Mouse (Mus musculus) intestine, embryonic 14.5 days (tissue): ENCODE data around the gene Ppm1n. TPM values are rescaled to one million over a fixed set of nuclear protein-coding genes. Genes with fewer than 3 reads are reported as not detected.

Source experiments
- ATAC-seq: fragments of 200-750 bp; cut with Nextera tagmentation; replicated peaks from 2 replicates; pipeline ENCODE4 v1.8.0; 2017; ENCODE audit warnings: low read depth, moderate number of reproducible peaks, moderate TSS enrichment, moderate library complexity; ENCODE audit not compliant: low FRiP score, low TSS enrichment
- DNase-seq: peaks from one replicate; pipeline ENCODE4 v3.0.0-alpha.2; 2018; ENCODE audit warnings: low spot score
- H3K27ac ChIP-seq: fragments of 300-500 bp; sonication (generic); 2 replicates; pipeline ENCODE4 v1.5.1; 2014; ENCODE audit warnings: low read depth, mild to moderate bottlenecking, control low read depth
- H3K27me3 ChIP-seq: fragments of 300-500 bp; sonication (generic); replicated peaks from 2 replicates; pipeline ENCODE4 v1.6.1; 2014; ENCODE audit warnings: low read length, control low read depth; ENCODE audit not compliant: control insufficient read depth, insufficient read depth
- H3K36me3 ChIP-seq: fragments of 300-500 bp; sonication (generic); 2 replicates; pipeline ENCODE4 v1.6.1; 2014; ENCODE audit warnings: low read length, control low read depth; ENCODE audit not compliant: control insufficient read depth, insufficient read depth
- H3K4me1 ChIP-seq: fragments of 300-500 bp; sonication (generic); replicated peaks from 2 replicates; pipeline ENCODE4 v1.6.1; 2014; ENCODE audit warnings: low read length, control low read depth, mixed read lengths; ENCODE audit not compliant: control insufficient read depth, insufficient read depth
- H3K4me2 ChIP-seq: fragments of 300-500 bp; sonication (generic); 2 replicates; pipeline ENCODE4 v1.6.1; 2014; ENCODE audit warnings: low read length
- H3K4me3 ChIP-seq: fragments of 300-500 bp; sonication (generic); 2 replicates; pipeline ENCODE4 v1.5.1; 2014; ENCODE audit warnings: low read depth, low read length, control low read depth, mixed read lengths
- H3K9ac ChIP-seq: fragments of 300-500 bp; sonication (generic); 2 replicates; pipeline ENCODE4 v1.6.1; 2014; ENCODE audit warnings: mild to moderate bottlenecking, low read length
- H3K9me3 ChIP-seq: fragments of 300-500 bp; sonication (generic); 2 replicates; pipeline ENCODE4 v1.6.1; 2016; ENCODE audit warnings: low read length, control low read depth; ENCODE audit not compliant: control insufficient read depth
- WGBS: fragments of 180-500 bp; shearing (Covaris S2); extraction: QIAGEN DNeasy Blood & Tissue Kit; methylation state at CpG from one replicate; pipeline ENCODE4 v1.1.7; 2014; 5-methylcytosine and 5-hydroxymethylcytosine counted together
- polyA plus RNA-seq: library from polyadenylated mRNA; unstranded; fragments of >200 nt; fragmentation: Nextera tagmentation; extraction: Ambion mirVana; gene quantifications from 2 replicates; pipeline ENCODE4 v1.2.1, GENCODE M21; 2014

Gene Ppm1n
- polyA plus RNA-seq, 1 experiment from 2014 or later: 0.14 TPM

GRCm38 (mm10) chr7:19305413-19305735 is 25.5 kb upstream of the Ppm1n start:
- H3K9me3 ChIP-seq: no peaks in the 10 kb centered on the region
- peak overlapping the region; percentile 37; the same call in 1 of the 2 replicates for H3K4me3 ChIP-seq
- no peaks in the 10 kb centered on the region for H3K36me3 ChIP-seq
- H3K4me1 ChIP-seq: peaks cover 24% of the 10 kb centered on the region
- ATAC-seq (no peak), DNase-seq (no peak)
- peak overlapping the region; percentile 52; the same call in 1 of the 2 replicates for H3K4me2 ChIP-seq
- peaks cover 57% of the 10 kb centered on the region for H3K27me3 ChIP-seq
- H3K9ac ChIP-seq: no peak overlapping the region
- WGBS: 8% methylated on average over 6 of the region's 6 CpGs
- H3K27ac ChIP-seq: no peak overlapping the region

GRCm38 (mm10) chr7:19304501-19305412 is 24.9 kb upstream of the Ppm1n start:
- Histone ChIP-seq H3K4me3 (peak overlapping the region; percentile 37), H3K27me3 (peaks cover 57% of the 10 kb centered on the region), H3K9ac (peak overlapping the region; percentile 27; the same call in 1 of the 2 replicates), H3K27ac (no peak overlapping the region), H3K36me3 (no peaks in the 10 kb centered on the region), H3K9me3 (no peaks in the 10 kb centered on the region), H3K4me1 (peaks cover 26% of the 10 kb centered on the region), H3K4me2 (peak overlapping the region; percentile 52)
- DNase-seq (no peak), ATAC-seq (no peak)
- 3% methylated on average over 48 of the region's 48 CpGs for WGBS

- Histone ChIP-seq H3K9me3 (no peaks in the 10 kb centered on the region), H3K4me3 (peak overlapping the region; percentile 4; the same call in 1 of the 2 replicates), H3K9ac (no peak overlapping the region), H3K27me3 (peaks cover 57% of the 10 kb centered on the region), H3K36me3 (no peaks in the 10 kb centered on the region), H3K4me2 (peak overlapping the region; percentile 52), H3K27ac (no peak overlapping the region), H3K4me1 (peaks cover 18% of the 10 kb centered on the region)
- peak; percentile 90 for DNase-seq
- no peak for ATAC-seq
- 1% methylated on average over 16 of the region's 16 CpGs for WGBS
Observed at GRCm38 (mm10) chr7:19303770-19304169, 23.9 kb upstream of the Ppm1n start.

- no peak overlapping the region for H3K4me3 ChIP-seq
- no peaks in the 10 kb centered on the region for H3K9me3 ChIP-seq
- H3K27ac ChIP-seq: no peak overlapping the region
- no peak overlapping the region for H3K4me2 ChIP-seq
- no peak overlapping the region for H3K9ac ChIP-seq
- DNase-seq (no peak), ATAC-seq (no peak)
- H3K4me1 ChIP-seq: peaks cover 17% of the 10 kb centered on the region
- no peaks in the 10 kb centered on the region for H3K36me3 ChIP-seq
- peaks cover 57% of the 10 kb centered on the region for H3K27me3 ChIP-seq
- WGBS: 75% methylated on average over 12 of the region's 12 CpGs
Observed at GRCm38 (mm10) chr7:19303046-19303305, 23.1 kb upstream of the Ppm1n start.

- no peaks in the 10 kb centered on the region for H3K36me3 ChIP-seq
- no peak overlapping the region for H3K4me3 ChIP-seq
- 52% methylated on average over 13 of the region's 13 CpGs for WGBS
- no peak overlapping the region for H3K9ac ChIP-seq
- DNase-seq: no peak
- no peaks in the 10 kb centered on the region for H3K9me3 ChIP-seq
- peaks cover 12% of the 10 kb centered on the region for H3K4me1 ChIP-seq
- H3K27ac ChIP-seq: no peak overlapping the region
- ATAC-seq: no peak
- no peak overlapping the region for H3K4me2 ChIP-seq
- H3K27me3 ChIP-seq: peaks cover 57% of the 10 kb centered on the region
Observed at GRCm38 (mm10) chr7:19302264-19303045, 22.6 kb upstream of the Ppm1n start.

- H3K27me3 ChIP-seq: peaks cover 53% of the 10 kb centered on the region
- H3K36me3 ChIP-seq: no peaks in the 10 kb centered on the region
- 11% methylated on average over 16 of the region's 16 CpGs for WGBS
- no peak overlapping the region for H3K27ac ChIP-seq
- peaks cover 12% of the 10 kb centered on the region for H3K4me1 ChIP-seq
- no peaks in the 10 kb centered on the region for H3K9me3 ChIP-seq
- H3K4me3 ChIP-seq: peak overlapping the region; percentile 46
- H3K9ac ChIP-seq: no peak overlapping the region
- peak overlapping the region; percentile 49 for H3K4me2 ChIP-seq
- DNase-seq: no peak
- ATAC-seq: no peak
Observed at GRCm38 (mm10) chr7:19301461-19302263, 21.8 kb upstream of the Ppm1n start.

- ATAC-seq: peak; percentile 80
- H3K4me3 ChIP-seq: peak overlapping the region; percentile 46
- H3K4me2 ChIP-seq: peak overlapping the region; percentile 49
- no peak overlapping the region for H3K27ac ChIP-seq
- no peaks in the 10 kb centered on the region for H3K36me3 ChIP-seq
- peaks cover 44% of the 10 kb centered on the region for H3K27me3 ChIP-seq
- peak; percentile 89 for DNase-seq
- peaks cover 12% of the 10 kb centered on the region for H3K4me1 ChIP-seq
- under 1% methylated on average over 29 of the region's 29 CpGs for WGBS
- no peaks in the 10 kb centered on the region for H3K9me3 ChIP-seq
- peak overlapping the region; percentile 58 for H3K9ac ChIP-seq
Observed at GRCm38 (mm10) chr7:19300501-19301421, 20.9 kb upstream of the Ppm1n start.
